Mouse (Mus musculus): Measurements from ENCODE around the gene Gm9922. TPM values are rescaled to one million over a fixed set of nuclear protein-coding genes. Genes with fewer than 3 reads are reported as not detected.

The Gm9922 gene
- total RNA-seq (2023), result not detected

GRCm38 (mm10) chr14:101729237-101729971 is at the start of gene Gm9922, which contains the start of gene Lmo7:
TSS of gene Gm9922 (minus strand) at chr14:101729814.
TSS of gene Lmo7 (plus strand) at chr14:101729957.

Other genes starting within 250 kb of the Gm9922 start
- under 1 TPM in 1 of 2 experiments, not detected in 1; 0.38 TPM for gene Tbc1d4, start 120.6 kb downstream of the Gm9922 start, total RNA-seq (2023)
- 10 to 100 TPM; 52.7 to 53.5 TPM for gene Commd6, start 89.1 kb downstream of the Gm9922 start, total RNA-seq (2023)
- 10 to 100 TPM; 50.4 to 61.1 TPM for gene Uchl3, start 75.8 kb downstream of the Gm9922 start, total RNA-seq (2023)
- gene Lmo7, start 143 bp upstream of the Gm9922 start, total RNA-seq (2023), result 1 to 10 TPM in 1 of 2 experiments, under 1 TPM in 1; 0.56 to 4.6 TPM

Data from B cell, adult 67 days (primary cell).